Mouse (Mus musculus) liver, embryonic 14.5 days (tissue): ENCODE data around the gene Galnt17. TPM values are rescaled to one million over a fixed set of nuclear protein-coding genes. Genes with fewer than 3 reads are reported as not detected.
A peak's percentile ranks its signal among the peaks of the same experiment; 100 is the strongest.

Experiments used
- ATAC-seq: fragments of 200-750 bp; cut with Nextera tagmentation; 2 replicates; pipeline ENCODE4 v1.8.0; 2017; ENCODE audit warnings: moderate number of reproducible peaks, mild to moderate bottlenecking, moderate library complexity; ENCODE audit not compliant: insufficient read depth
- DNase-seq, 3 experiments: peaks; one replicate each; pipeline ENCODE4 v3.0.0-alpha.2; 2012 to 2013; ENCODE audit warnings: low read depth in 3 of 3, low spot score in 3 of 3
- H3K27ac ChIP-seq: fragments of 300-500 bp; sonication (generic); 2 replicates; pipeline ENCODE4 v1.5.1; 2014; ENCODE audit warnings: moderate library complexity, mild to moderate bottlenecking, control low read depth, inconsistent platforms
- H3K27me3 ChIP-seq: fragments of 300-500 bp; sonication (generic); 2 replicates; pipeline ENCODE4 v1.6.1; 2014; ENCODE audit warnings: mild to moderate bottlenecking, low read length, moderate library complexity; ENCODE audit not compliant: control insufficient read depth, insufficient read depth
- H3K36me3 ChIP-seq: fragments of 300-500 bp; sonication (generic); replicated peaks from 2 replicates; pipeline ENCODE4 v1.6.1; 2014; ENCODE audit warnings: low read depth; ENCODE audit not compliant: control insufficient read depth, insufficient read depth
- H3K4me1 ChIP-seq, 2 experiments: fragments of 200-500 bp in 1 of 2; fragments of 300-500 bp in 1 of 2; sonication (generic) in 1 of 2; replicated peaks; 2 replicates each; pipeline ENCODE4 v1.6.1; 2012 to 2014; ENCODE audit warnings: antibody characterized with exemption in 1 of 2, inconsistent platforms in 1 of 2, low read length in 1 of 2; ENCODE audit not compliant: control insufficient read depth in 2 of 2, insufficient read depth in 2 of 2
- H3K4me2 ChIP-seq: fragments of 300-500 bp; sonication (generic); 2 replicates; pipeline ENCODE4 v1.6.1; 2014; ENCODE audit warnings: low read depth, mild to moderate bottlenecking, control low read depth, moderate library complexity
- H3K4me3 ChIP-seq, 2 experiments: fragments of 200-500 bp in 1 of 2; fragments of 300-500 bp in 1 of 2; sonication (generic) in 1 of 2; 2 replicates each; pipeline ENCODE4 v1.5.1; 2012 to 2014; ENCODE audit warnings: low read depth in 2 of 2, low read length in 2 of 2, mild to moderate bottlenecking in 2 of 2, control low read depth in 1 of 2, inconsistent platforms in 1 of 2, moderate library complexity in 1 of 2; ENCODE audit not compliant: insufficient read depth in 1 of 2
- H3K9ac ChIP-seq: fragments of 300-500 bp; sonication (generic); replicated peaks from 2 replicates; pipeline ENCODE4 v1.6.1; 2014; ENCODE audit warnings: mild to moderate bottlenecking, control low read depth, moderate library complexity
- H3K9me3 ChIP-seq: fragments of 300-500 bp; sonication (generic); 2 replicates; pipeline ENCODE4 v1.6.1; 2016; ENCODE audit warnings: low read length, mixed read lengths; ENCODE audit not compliant: control insufficient read depth
- CTCF ChIP-seq: IDR thresholded peaks from 2 replicates; pipeline ENCODE4 v1.5.1; 2016; ENCODE audit warnings: antibody characterized with exemption, low read depth, control low read depth
- EP300 ChIP-seq: IDR thresholded peaks from 2 replicates; pipeline ENCODE4 v1.6.1; 2016; ENCODE audit warnings: antibody characterized with exemption, low read depth
- WGBS: fragments of 180-500 bp; shearing (Covaris S2); extraction: QIAGEN DNeasy Blood & Tissue Kit; methylation state at CpG from one replicate; pipeline ENCODE4 v1.1.7; 2014; ENCODE audit not compliant: insufficient replicate concordance; 5-methylcytosine and 5-hydroxymethylcytosine counted together
- polyA plus RNA-seq, 2 experiments: library from polyadenylated mRNA; depleted of rRNA in 1 of 2; stranded (reverse) in 1 of 2; unstranded in 1 of 2; fragments of >200 nt; fragmentation: Nextera tagmentation in 1 of 2; extraction: Ambion mirVana in 1 of 2; gene quantifications; 2 replicates each; pipeline versions ENCODE4 v1.2.1 to v1.2.3; 2012 to 2014

Galnt17 gene
- polyA plus RNA-seq, 2 experiments = 0.02 TPM; not detected in 1

DNA sequence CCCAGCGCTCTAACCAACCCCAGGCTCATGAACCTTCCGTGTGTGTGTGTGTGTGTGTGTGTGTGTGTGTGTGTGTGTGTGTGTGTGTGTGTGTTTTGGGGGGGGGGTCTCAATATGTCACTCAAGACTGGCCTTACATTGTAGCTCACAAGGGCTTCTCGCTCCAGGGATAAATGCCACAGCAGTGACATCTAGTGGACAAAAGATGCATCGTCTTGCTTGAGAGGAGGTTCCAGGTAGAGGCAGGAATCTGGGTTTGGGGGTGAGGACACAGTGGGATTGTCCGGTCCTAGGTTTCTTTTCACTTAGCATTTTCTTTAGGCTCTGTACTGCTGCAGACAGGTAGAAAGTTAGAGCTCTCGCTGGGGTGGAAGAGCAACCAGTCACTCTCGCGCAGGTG is 450.1 kb downstream of the Galnt17 start:
- Histone ChIP-seq H3K36me3 (no peaks in the 10 kb centered on the region), H3K27ac (no peak overlapping the region), H3K9ac (no peak overlapping the region), H3K4me2 (no peak overlapping the region), H3K27me3 (no peaks in the 10 kb centered on the region), H3K4me1 (no peaks in the 10 kb centered on the region; a peak in 1 of 4 replicates), H3K9me3 (no peaks in the 10 kb centered on the region), H3K4me3 (no peak overlapping the region)
- no peak for TF ChIP-seq EP300
- peak; percentile 80 for TF ChIP-seq CTCF
- ATAC-seq (no peak), DNase-seq (peak in 2 of 3 experiments; percentile 7)
- 15% methylated on average over 8 of the region's 8 CpGs for WGBS

DNA sequence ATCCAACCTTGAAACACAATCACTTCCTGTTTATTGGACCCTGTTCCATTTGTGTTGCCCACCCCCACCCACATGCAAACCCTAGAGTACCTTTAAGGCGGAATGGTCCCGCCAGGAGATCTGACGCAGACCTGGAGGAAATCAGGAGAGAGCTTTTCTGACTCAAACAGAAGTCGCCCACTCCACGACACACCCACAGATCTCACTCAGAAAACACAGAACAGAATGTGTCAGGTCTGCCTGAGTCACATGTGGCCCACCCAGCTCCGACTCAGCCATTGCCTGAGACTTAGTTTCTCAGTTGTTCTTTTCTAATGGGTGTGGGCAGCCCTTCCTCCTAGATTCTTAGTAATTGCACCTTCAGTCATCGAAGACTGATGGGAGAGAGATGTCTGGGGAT is 453.9 kb downstream of the Galnt17 start:
- Histone ChIP-seq H3K4me2 (no peak overlapping the region), H3K27me3 (no peaks in the 10 kb centered on the region), H3K27ac (no peak overlapping the region), H3K36me3 (no peaks in the 10 kb centered on the region), H3K4me1 (no peaks in the 10 kb centered on the region; a peak in 1 of 4 replicates), H3K9me3 (no peaks in the 10 kb centered on the region), H3K4me3 (no peak overlapping the region), H3K9ac (no peak overlapping the region)
- TF ChIP-seq EP300 = no peak
- TF ChIP-seq CTCF = no peak
- ATAC-seq (no peak), DNase-seq (no peak)
- 51% methylated on average over 7 of the region's 7 CpGs for WGBS

DNA sequence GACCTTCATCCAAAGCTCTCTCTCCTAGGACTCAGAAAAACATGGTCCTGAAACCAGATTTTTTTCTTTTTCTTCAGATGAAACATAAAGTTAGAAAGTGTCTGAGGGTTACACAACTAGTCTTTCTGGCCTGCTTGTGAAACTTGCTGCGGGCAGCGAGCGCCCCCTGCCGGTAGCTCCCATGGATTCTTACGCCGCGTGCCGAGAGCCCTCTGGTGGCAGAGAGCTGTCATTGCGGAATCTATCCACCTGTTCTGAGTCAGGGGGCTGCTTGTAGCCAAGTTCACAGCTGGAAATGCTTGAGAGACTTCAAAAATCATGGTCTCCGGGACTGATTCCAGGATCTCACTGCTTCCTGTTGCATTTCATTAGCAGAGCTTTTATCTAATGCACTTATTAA is 454.9 kb downstream of the Galnt17 start:
- Histone ChIP-seq H3K9me3 (no peaks in the 10 kb centered on the region), H3K27me3 (no peaks in the 10 kb centered on the region), H3K4me3 (no peak overlapping the region), H3K36me3 (no peaks in the 10 kb centered on the region), H3K4me2 (no peak overlapping the region), H3K9ac (no peak overlapping the region), H3K27ac (no peak overlapping the region), H3K4me1 (no peaks in the 10 kb centered on the region; a peak in 1 of 4 replicates)
- WGBS = under 1% methylated on average over 10 of the region's 10 CpGs
- DNase-seq (peak; percentile 33 to 47 (median 38)), ATAC-seq (no peak)
- TF ChIP-seq CTCF (peak; percentile 100), EP300 (no peak)

DNA sequence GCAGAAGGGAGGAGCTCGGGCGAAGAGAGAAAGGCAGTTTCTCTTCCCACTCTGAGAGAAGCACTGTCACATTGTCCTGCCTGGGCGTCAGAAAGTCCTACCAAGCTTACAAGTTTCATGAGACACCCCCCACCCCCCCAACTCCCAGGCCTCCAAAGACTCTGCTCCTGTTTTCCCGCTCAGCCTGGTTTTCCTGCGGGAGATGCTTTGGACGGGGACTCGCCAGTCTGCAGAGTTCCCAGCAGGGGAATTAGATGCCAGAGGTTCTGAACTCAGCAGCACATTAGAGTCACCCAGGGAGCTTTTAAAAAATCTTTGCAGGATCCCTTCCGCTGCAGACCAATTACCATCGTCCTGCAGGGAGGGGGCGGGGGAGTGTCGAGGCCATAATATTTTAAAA is 456.1 kb downstream of the Galnt17 start:
- Histone ChIP-seq H3K9ac (no peak overlapping the region), H3K36me3 (no peaks in the 10 kb centered on the region), H3K4me3 (no peak overlapping the region), H3K4me1 (no peaks in the 10 kb centered on the region), H3K27ac (no peak overlapping the region), H3K4me2 (peak overlapping the region; percentile 26), H3K9me3 (no peaks in the 10 kb centered on the region), H3K27me3 (no peaks in the 10 kb centered on the region)
- TF ChIP-seq EP300 (no peak), CTCF (no peak)
- ATAC-seq (no peak), DNase-seq (no peak)
- WGBS = 13% methylated on average over 11 of the region's 11 CpGs

DNA sequence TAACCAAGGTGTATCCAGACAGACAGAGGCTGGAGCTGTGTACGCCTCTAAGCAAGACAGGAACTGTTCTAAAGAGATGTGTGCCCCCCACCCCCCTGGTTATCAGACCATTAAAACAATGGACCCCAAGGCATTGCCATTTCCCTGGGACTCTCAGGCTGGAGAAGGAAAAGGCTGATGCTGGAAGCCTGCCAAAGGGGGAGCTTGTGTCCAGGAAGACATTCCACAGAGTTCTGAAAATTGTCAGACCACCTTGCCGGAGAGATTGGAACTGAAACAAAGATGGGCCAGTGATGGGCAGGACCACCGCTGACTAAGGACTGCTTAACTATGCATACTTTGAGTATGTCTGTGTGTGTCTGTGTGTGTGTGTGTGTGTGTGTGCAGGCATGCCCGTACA is 458.7 kb downstream of the Galnt17 start:
- 69% methylated on average over 4 of the region's 4 CpGs for WGBS
- Histone ChIP-seq H3K4me3 (no peak overlapping the region), H3K36me3 (no peaks in the 10 kb centered on the region), H3K4me2 (no peak overlapping the region), H3K9me3 (no peaks in the 10 kb centered on the region), H3K9ac (no peak overlapping the region), H3K27me3 (no peaks in the 10 kb centered on the region), H3K4me1 (no peaks in the 10 kb centered on the region), H3K27ac (no peak overlapping the region)
- DNase-seq (no peak), ATAC-seq (no peak)
- TF ChIP-seq CTCF (no peak), EP300 (no peak)
